Mouse (Mus musculus) embryonic fibroblast, embryonic 13.5 days (primary cell): ENCODE results near the gene Apoo.
"Not testable (repeated sequence)": the region's sequence is repeated elsewhere in the genome, so short reads cannot be mapped to it uniquely, and the experiment has no call there.

Source experiments
- CTCF ChIP-seq: IDR thresholded peaks from 2 replicates; pipeline ENCODE4 v1.5.1; 2011; ENCODE audit warnings: mild to moderate bottlenecking, control low read depth, low read length, moderate library complexity, borderline replicate concordance; ENCODE audit not compliant: insufficient read depth
- POLR2A ChIP-seq: IDR thresholded peaks from 2 replicates; pipeline ENCODE4 v1.6.1; 2011; ENCODE audit warnings: low read depth, mild to moderate bottlenecking, control low read depth, low read length, moderate library complexity

- not testable (repeated sequence) for TF ChIP-seq POLR2A, CTCF
Observed at GRCm38 (mm10) chrX:94450047-94450881, 83.3 kb downstream of the Apoo start.
